Mouse (Mus musculus) bone marrow macrophage, adult 2 months (primary cell): ENCODE data around the gene Errfi1. TPM values are rescaled to one million over a fixed set of nuclear protein-coding genes. Genes with fewer than 3 reads are reported as not detected.

Experiments
- H3K27ac ChIP-seq: 2 replicates; pipeline ENCODE4 v1.5.1; 2012; ENCODE audit warnings: low read depth, low read length; ENCODE audit not compliant: insufficient read depth
- H3K4me1 ChIP-seq: 2 replicates; pipeline ENCODE4 v1.6.1; 2012; ENCODE audit warnings: low read length; ENCODE audit not compliant: control insufficient read depth, insufficient read depth
- H3K4me3 ChIP-seq: 2 replicates; pipeline ENCODE4 v1.5.1; 2012; ENCODE audit warnings: mild to moderate bottlenecking, low read length, moderate library complexity; ENCODE audit not compliant: insufficient read depth
- CTCF ChIP-seq: IDR thresholded peaks from 2 replicates; pipeline ENCODE4 v1.5.1; 2012; ENCODE audit warnings: low read depth, mild to moderate bottlenecking, low read length, moderate library complexity
- POLR2A ChIP-seq: IDR thresholded peaks from 2 replicates; pipeline ENCODE4 v1.6.1; 2012; ENCODE audit warnings: mild to moderate bottlenecking, low read depth, low read length, borderline replicate concordance
- polyA plus RNA-seq: library from polyadenylated mRNA; stranded (reverse); fragments of >200 nt; gene quantifications from 2 replicates; pipeline ENCODE4 v1.2.4, GENCODE M21; 2012; ENCODE audit not compliant: missing spikeins, insufficient read depth, insufficient read length

The Errfi1 gene
- polyA plus RNA-seq, 1 experiment: 8.7 TPM

GRCm38 (mm10) chr4:150909451-150910156, 55.9 kb downstream of the Errfi1 start:
- Histone ChIP-seq H3K27ac (peak overlapping the region; percentile 49), H3K4me1 (peaks cover 25% of the 10 kb centered on the region), H3K4me3 (peak overlapping the region; percentile 72)

GRCm38 (mm10) chr4:150910164-150910951, 56.6 kb downstream of the Errfi1 start:
- peak overlapping the region; percentile 43 for H3K27ac ChIP-seq
- TF ChIP-seq CTCF (0 out of 2 replicates have a peak, but pooled peaks have one; percentile 12), POLR2A (no peak)
- H3K4me3 ChIP-seq: no peak overlapping the region
- H3K4me1 ChIP-seq: peaks cover 30% of the 10 kb centered on the region

More at GRCm38 (mm10) chr4:150909451-150910156, 55.9 kb downstream of the Errfi1 start:
- 0 out of 2 replicates have a peak, but pooled peaks have one; percentile 31 for TF ChIP-seq POLR2A
- TF ChIP-seq CTCF: no peak

- Histone ChIP-seq H3K4me1 (peaks cover 29% of the 10 kb centered on the region), H3K4me3 (peak overlapping the region; percentile 72), H3K27ac (peak overlapping the region; percentile 87)
- TF ChIP-seq CTCF (no peak), POLR2A (no peak)
These were observed 60.0 kb downstream of the Errfi1 start for GRCm38 (mm10) chr4:150913743-150914142.

GRCm38 (mm10) chr4:150914290-150914733, 60.6 kb downstream of the Errfi1 start, which contains the start of the genes Park7 and Tnfrsf9:
Park7 (minus strand) TSS chr4:150914437.
Tnfrsf9 (plus strand) TSS chr4:150914562.
- Histone ChIP-seq H3K4me3 (peak within 1 kb of the TSS; percentile 78), H3K27ac (peak within 1 kb of the TSS; percentile 87), H3K4me1 (peaks cover 29% of the 10 kb centered on the region)
- no peak for TF ChIP-seq CTCF
- TF ChIP-seq POLR2A: 0 out of 2 replicates have a peak, but pooled peaks have one; percentile 33

GRCm38 (mm10) chr4:150915181-150915906, 61.6 kb downstream of the Errfi1 start:
- Histone ChIP-seq H3K27ac (peak overlapping the region; percentile 81), H3K4me1 (peaks cover 26% of the 10 kb centered on the region), H3K4me3 (peak overlapping the region; percentile 78)
- no peak for TF ChIP-seq CTCF
- TF ChIP-seq POLR2A: no peak

- TF ChIP-seq CTCF (no peak), POLR2A (no peak)
- Histone ChIP-seq H3K4me3 (no peak overlapping the region), H3K27ac (no peak overlapping the region), H3K4me1 (peaks cover 21% of the 10 kb centered on the region)
These were observed 63.8 kb downstream of the Errfi1 start for GRCm38 (mm10) chr4:150917336-150918027.

Other genes with a start within 250 kb of the Errfi1 start
- gene Slc45a1, start 201.7 kb upstream of the Errfi1 start, polyA plus RNA-seq: 0.21 TPM in 1 of 2 replicates, not detected in the other
- gene Park7, start 60.5 kb downstream of the Errfi1 start, polyA plus RNA-seq: 92.2 and 96.0 TPM in 2 replicates
- gene Tnfrsf9, start 60.6 kb downstream of the Errfi1 start, polyA plus RNA-seq: not detected in 2 replicates
- not detected in 2 replicates for gene Uts2, start 143.2 kb downstream of the Errfi1 start, polyA plus RNA-seq
- 14.5 and 15.5 TPM in 2 replicates for gene Per3, start 190.7 kb downstream of the Errfi1 start, polyA plus RNA-seq
- 110 and 112 TPM in 2 replicates for gene Vamp3, start 204.0 kb downstream of the Errfi1 start, polyA plus RNA-seq
- not detected in 2 replicates for gene Gm13090, start 235.7 kb downstream of the Errfi1 start, polyA plus RNA-seq